Mouse (Mus musculus): ENCODE measurements around the gene Olfr1508.
"Not testable (repeated sequence)": the region's sequence is repeated elsewhere in the genome, so short reads cannot be mapped to it uniquely, and the experiment has no call there.

Gene Olfr1508

GRCm38 (mm10) chr14:52467395-52467794 lies at the start of gene Olfr1508:
Olfr1508 (minus strand) TSS chr14:52467495.
- DNase-seq (ENCODE audit: low read depth, low spot score), result no peak

GRCm38 (mm10) chr14:52495516-52495915 lies 28.2 kb upstream of the Olfr1508 start, which contains the start of gene Olfr1507:
Olfr1507 (minus strand) TSS chr14:52495749.
- no peak for DNase-seq (ENCODE audit: low read depth, low spot score)

- DNase-seq (ENCODE audit: low read depth, low spot score), result no peak
Observed at GRCm38 (mm10) chr14:52465738-52466137, 1.6 kb downstream of the Olfr1508 start.

GRCm38 (mm10) chr14:52461928-52462327 lies 5.4 kb downstream of the Olfr1508 start:
- DNase-seq (ENCODE audit: low read depth, low spot score), result no peak

GRCm38 (mm10) chr14:52451138-52451537 lies 16.2 kb downstream of the Olfr1508 start:
- DNase-seq (ENCODE audit: low read depth, low spot score), result no peak

- no peak for DNase-seq (ENCODE audit: low read depth, low spot score)
Observed at GRCm38 (mm10) chr14:52442690-52443089, 24.6 kb downstream of the Olfr1508 start, which contains the start of gene Olfr1509. Olfr1509 (plus strand) TSS chr14:52442990.

- DNase-seq (ENCODE audit: low read depth, low spot score), result no peak
Observed at GRCm38 (mm10) chr14:52427686-52428085, 39.6 kb downstream of the Olfr1508 start.

GRCm38 (mm10) chr14:52414273-52414672 lies 53.0 kb downstream of the Olfr1508 start, which contains the start of gene Olfr1510:
Olfr1510 (minus strand) TSS chr14:52414373.
- no peak for DNase-seq (ENCODE audit: low read depth, low spot score)

GRCm38 (mm10) chr14:52410142-52410919 lies 57.0 kb downstream of the Olfr1508 start:
- DNase-seq (ENCODE audit: low read depth, low spot score), result not testable (repeated sequence)
